Mouse (Mus musculus): Measurements from ENCODE around the gene Strn. TPM values are rescaled to one million over a fixed set of nuclear protein-coding genes. Genes with fewer than 3 reads are reported as not detected.

Gene Strn
- polyA plus RNA-seq, 1 experiment = 6.0 TPM

DNA sequence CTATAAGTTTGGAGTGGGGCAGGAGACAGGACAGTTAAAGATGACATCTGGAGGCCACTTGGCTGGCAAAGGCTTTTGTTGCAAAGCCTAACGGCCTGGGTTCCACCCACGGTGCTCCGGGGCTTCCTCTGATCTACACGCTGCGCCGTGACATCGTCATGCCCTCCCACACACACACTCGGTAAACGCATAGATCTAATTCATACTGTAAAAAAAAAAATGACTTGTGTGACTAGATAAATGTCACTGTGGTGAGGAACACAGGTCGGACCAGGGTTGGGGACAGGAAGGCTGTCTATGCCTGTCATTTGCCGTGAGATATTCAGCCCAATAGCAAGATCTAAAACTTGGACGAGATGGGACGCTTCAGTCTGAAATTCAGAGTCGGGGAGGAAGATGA lies 134.7 kb downstream of the Strn start:
- WGBS = 83% methylated on average over 14 of the region's 14 CpGs

DNA sequence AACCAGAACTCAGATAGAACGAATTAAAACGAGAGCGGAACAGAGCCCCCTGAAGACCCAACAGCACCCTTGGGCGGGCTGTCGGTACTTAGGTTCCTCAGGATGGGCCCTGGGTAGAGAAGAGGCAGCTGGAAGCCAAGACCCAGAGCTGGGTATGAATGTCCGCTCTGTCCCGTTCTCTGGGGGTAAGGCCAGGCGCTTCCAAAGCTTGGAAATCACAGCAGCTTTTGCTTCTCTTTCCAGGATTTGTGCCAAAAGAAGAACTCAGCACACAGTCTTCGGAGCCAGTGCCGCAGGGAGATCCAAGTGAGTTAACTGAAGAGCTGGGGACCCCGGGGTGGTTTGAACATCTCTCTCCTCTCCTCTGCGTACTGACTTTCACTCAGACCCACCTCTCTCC lies 135.4 kb downstream of the Strn start:
- DNase-seq (ENCODE audit: low read depth in 1 of 2, low spot score in 2 of 2) = no peak
- no peaks in the 10 kb centered on the region for H3K27me3 ChIP-seq (ENCODE audit: control insufficient read depth, insufficient read depth, low read length)
- no peak overlapping the region for H3K4me3 ChIP-seq (ENCODE audit: extremely low read depth, insufficient read depth, insufficient read length)
- no peak overlapping the region for H3K27ac ChIP-seq (ENCODE audit: insufficient read depth, low read length)
- TF ChIP-seq POLR2A (IDR thresholded peaks at IDR 0.05; ENCODE audit: low read depth, low read length) (no peak), CTCF (IDR thresholded peaks at IDR 0.05; ENCODE audit: extremely low read depth, insufficient read depth, insufficient read length, insufficient replicate concordance) (no peak)
- H3K36me3 ChIP-seq (ENCODE audit: control insufficient read depth, insufficient read depth, low read length) = no peaks in the 10 kb centered on the region
- no peaks in the 10 kb centered on the region for H3K4me1 ChIP-seq (ENCODE audit: control insufficient read depth, insufficient read depth, insufficient read length)
- WGBS = 90% methylated on average over 12 of the region's 12 CpGs

More for the DNA sequence above, 134.7 kb downstream of the Strn start:
- no peaks in the 10 kb centered on the region for H3K36me3 ChIP-seq (ENCODE audit: control insufficient read depth, insufficient read depth, low read length)
- H3K4me1 ChIP-seq (ENCODE audit: control insufficient read depth, insufficient read depth, insufficient read length) = no peaks in the 10 kb centered on the region
- H3K4me3 ChIP-seq (ENCODE audit: extremely low read depth, insufficient read depth, insufficient read length) = no peak overlapping the region
- H3K27ac ChIP-seq (ENCODE audit: insufficient read depth, low read length) = no peak overlapping the region
- DNase-seq (ENCODE audit: low read depth in 1 of 2, low spot score in 2 of 2) = no peak
- no peaks in the 10 kb centered on the region for H3K27me3 ChIP-seq (ENCODE audit: control insufficient read depth, insufficient read depth, low read length)
- TF ChIP-seq CTCF (IDR thresholded peaks at IDR 0.05; ENCODE audit: extremely low read depth, insufficient read depth, insufficient read length, insufficient replicate concordance) (no peak), POLR2A (IDR thresholded peaks at IDR 0.05; ENCODE audit: low read depth, low read length) (no peak)

DNA sequence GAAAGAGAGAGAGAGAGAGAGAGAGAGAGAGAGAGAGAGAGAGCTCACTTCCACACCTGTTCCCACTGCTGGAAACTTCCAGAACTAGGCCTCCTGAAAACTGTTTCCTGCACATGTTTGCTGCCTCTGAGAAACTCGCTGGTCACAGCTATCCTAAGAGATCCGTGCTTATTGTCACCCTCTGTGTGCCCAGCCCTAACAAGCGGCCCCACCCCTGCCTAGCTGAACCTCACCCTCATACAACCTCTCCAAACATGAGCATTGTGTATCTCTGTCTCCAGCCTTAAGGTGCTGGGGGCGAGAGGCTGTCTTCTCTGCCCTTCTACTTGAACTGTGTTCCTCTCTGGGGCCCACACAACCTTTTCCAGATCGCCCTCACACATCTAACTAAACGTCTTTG lies 136.0 kb downstream of the Strn start:
- Histone ChIP-seq H3K27ac (ENCODE audit: insufficient read depth, low read length) (no peak overlapping the region), H3K4me1 (ENCODE audit: control insufficient read depth, insufficient read depth, insufficient read length) (no peaks in the 10 kb centered on the region), H3K4me3 (ENCODE audit: extremely low read depth, insufficient read depth, insufficient read length) (no peak overlapping the region), H3K36me3 (ENCODE audit: control insufficient read depth, insufficient read depth, low read length) (no peaks in the 10 kb centered on the region), H3K27me3 (ENCODE audit: control insufficient read depth, insufficient read depth, low read length) (no peaks in the 10 kb centered on the region)
- no peak for DNase-seq (ENCODE audit: low read depth in 1 of 2, low spot score in 2 of 2)
- WGBS = 82% methylated on average over 6 of the region's 6 CpGs
- TF ChIP-seq CTCF (IDR thresholded peaks at IDR 0.05; ENCODE audit: extremely low read depth, insufficient read depth, insufficient read length, insufficient replicate concordance) (no peak), POLR2A (IDR thresholded peaks at IDR 0.05; ENCODE audit: low read depth, low read length) (no peak)

Other genes with a start within 250 kb of the Strn start
- 0.02 and 0.14 TPM in 2 replicates for gene Vit, start 229.1 kb downstream of the Strn start, polyA plus RNA-seq (2012; rRNA removed)
- 11.2 and 11.6 TPM in 2 replicates for gene Heatr5b, start 98.2 kb upstream of the Strn start, polyA plus RNA-seq (2012; rRNA removed)
- gene Gpatch11, start 98.4 kb upstream of the Strn start, polyA plus RNA-seq (2012; rRNA removed) = 6.2 and 8.9 TPM in 2 replicates
- gene Eif2ak2, start 145.4 kb upstream of the Strn start, polyA plus RNA-seq (2012; rRNA removed) = 1.6 and 3.0 TPM in 2 replicates
- gene Sult6b1, start 169.8 kb upstream of the Strn start, polyA plus RNA-seq (2012; rRNA removed) = not detected in 2 replicates
- 2.4 and 3.0 TPM in 2 replicates for gene Cebpzos, start 179.3 kb upstream of the Strn start, polyA plus RNA-seq (2012; rRNA removed)
- 3.9 and 6.3 TPM in 2 replicates for gene Cebpz, start 199.9 kb upstream of the Strn start, polyA plus RNA-seq (2012; rRNA removed)
- gene Ndufaf7, start 199.9 kb upstream of the Strn start, polyA plus RNA-seq (2012; rRNA removed) = 2.5 TPM in 2 replicates